In the genomic region with DNA sequence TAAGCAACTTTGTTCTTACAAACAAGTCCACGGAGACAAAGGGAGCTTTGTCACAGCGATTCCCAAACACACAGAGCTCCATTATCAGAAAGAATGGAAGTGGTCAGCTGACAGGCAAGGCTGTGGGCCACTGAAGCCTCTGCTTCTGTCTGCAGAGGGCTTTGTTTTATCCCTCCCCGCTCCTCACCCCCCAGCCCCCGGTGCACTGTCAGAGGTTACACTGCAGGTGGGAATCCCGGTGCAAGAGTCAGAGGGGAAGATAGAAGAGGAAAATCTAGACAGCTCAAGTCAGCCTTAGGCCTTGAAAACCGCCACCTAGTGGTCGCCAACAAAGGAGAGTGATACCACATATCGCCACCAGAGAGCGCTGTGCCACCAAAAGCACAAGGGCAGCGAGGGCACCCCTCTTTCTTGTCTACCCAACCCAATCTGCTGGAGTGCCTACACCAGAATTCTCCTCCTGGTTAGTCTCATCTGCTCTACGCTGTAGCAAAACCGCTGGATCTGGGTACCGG, we compare ENCODE assay signal across 8 mouse cellular contexts. TPM values are rescaled to one million over a fixed set of nuclear protein-coding genes. Genes with fewer than 3 reads are reported as not detected.
DNase-seq lines count a peak whose midpoint lies in the region; ATAC-seq and TF ChIP-seq lines count a peak whose summit lies in the region.

No protein-coding gene starts in this region.

- 11% methylated on average over 13 of the region's 13 CpGs for WGBS in embryonic facial prominence, embryonic 14.5 days
- WGBS in kidney, postnatal 0 days = 17% methylated on average over 13 of the region's 13 CpGs
- 11% methylated on average over 13 of the region's 13 CpGs for WGBS in liver, embryonic 11.5 days

- H3K27ac ChIP-seq in embryonic facial prominence, embryonic 14.5 days (replicated peaks; ENCODE audit: low read depth, low read length) = no peak overlapping the region
- H3K27ac ChIP-seq in kidney, postnatal 0 days = no peak overlapping the region
- no peak overlapping the region for H3K27ac ChIP-seq in liver, embryonic 11.5 days (ENCODE audit: low read depth, low read length)

- peak; percentile 79 for ATAC-seq in embryonic facial prominence, embryonic 14.5 days (ENCODE audit: low read depth)
- no peak; the same call in 1 of the 2 replicates for ATAC-seq in kidney, postnatal 0 days (replicated peaks; ENCODE audit: low FRiP score, low read depth)
- ATAC-seq in liver, embryonic 11.5 days (replicated peaks; ENCODE audit: low FRiP score) = peak; percentile 50

- peak; percentile 99 for TF ChIP-seq CTCF in C2C12 (IDR thresholded peaks at IDR 0.05; ENCODE audit: control insufficient read depth, insufficient read depth, insufficient read length)
- TF ChIP-seq CTCF in kidney, postnatal 0 days (IDR thresholded peaks at IDR 0.05; ENCODE audit: low read depth) = peak; percentile 100

- H3K9me3 ChIP-seq in embryonic facial prominence, embryonic 14.5 days (ENCODE audit: control insufficient read depth, low read length) = no peaks in the 10 kb centered on the region
- no peaks in the 10 kb centered on the region for H3K9me3 ChIP-seq in kidney, postnatal 0 days (replicated peaks; ENCODE audit: low read length)
- H3K9me3 ChIP-seq in liver, embryonic 11.5 days (ENCODE audit: control insufficient read depth, low read length) = no peaks in the 10 kb centered on the region

- peak; percentile 75 for DNase-seq in adrenal gland, postnatal 4 days (ENCODE audit: low spot score in 2 of 2)
- peak; percentile 76 for DNase-seq in embryonic facial prominence, embryonic 14.5 days (ENCODE audit: low spot score)
- peak; percentile 61 to 83 for DNase-seq in heart, adult 9 months (ENCODE audit: low spot score in 2 of 2)
- peak; percentile 91 for DNase-seq in kidney, postnatal 0 days (ENCODE audit: low spot score)
- peak; percentile 83 for DNase-seq in liver, embryonic 11.5 days (ENCODE audit: low spot score)
- peak; percentile 94 for DNase-seq in naive thymus-derived CD4-positive, alpha-beta T cell, adult 2 months (ENCODE audit: low read depth)
- DNase-seq in spleen, postnatal 4 days (ENCODE audit: low spot score in 2 of 2) = peak; percentile 79 to 93

- no peaks in the 10 kb centered on the region for H3K36me3 ChIP-seq in C2C12 (ENCODE audit: control insufficient read depth, insufficient read depth)
- no peaks in the 10 kb centered on the region for H3K36me3 ChIP-seq in embryonic facial prominence, embryonic 14.5 days (ENCODE audit: control insufficient read depth, insufficient read depth, low read length)
- H3K36me3 ChIP-seq in kidney, postnatal 0 days (ENCODE audit: insufficient read depth, low read length) = no peaks in the 10 kb centered on the region
- no peaks in the 10 kb centered on the region for H3K36me3 ChIP-seq in liver, embryonic 11.5 days (ENCODE audit: control insufficient read depth, insufficient read depth, low read length)

- H3K79me3 ChIP-seq in C2C12 (ENCODE audit: low read depth) = no peaks in the 10 kb centered on the region

- no peak overlapping the region for H3K9ac ChIP-seq in embryonic facial prominence, embryonic 14.5 days (ENCODE audit: low read depth, low read length)
- H3K9ac ChIP-seq in kidney, postnatal 0 days (ENCODE audit: low read depth, low read length) = no peak overlapping the region
- H3K9ac ChIP-seq in liver, embryonic 11.5 days (ENCODE audit: low read depth, low read length) = no peak overlapping the region

- H3K4me1 ChIP-seq in embryonic facial prominence, embryonic 14.5 days (ENCODE audit: control insufficient read depth, insufficient read depth, low read length) = 0 out of 2 replicates have a peak, but pooled peaks cover 3% of the 10 kb centered on the region
- H3K4me1 ChIP-seq in kidney, postnatal 0 days (replicated peaks; ENCODE audit: insufficient read depth, low read length) = 0 out of 2 replicates have a peak, but pooled peaks cover 4% of the 10 kb centered on the region
- H3K4me1 ChIP-seq in liver, embryonic 11.5 days (replicated peaks; ENCODE audit: control insufficient read depth, insufficient read depth, low read length) = no peaks in the 10 kb centered on the region

- H3K79me2 ChIP-seq in C2C12 (ENCODE audit: control insufficient read depth, insufficient read depth) = no peaks in the 10 kb centered on the region

- H3K4me2 ChIP-seq in embryonic facial prominence, embryonic 14.5 days (ENCODE audit: low read depth, low read length) = no peak overlapping the region
- H3K4me2 ChIP-seq in kidney, postnatal 0 days (ENCODE audit: low read length) = no peak overlapping the region
- H3K4me2 ChIP-seq in liver, embryonic 11.5 days = no peak overlapping the region

- no peak overlapping the region for H3K4me3 ChIP-seq in C2C12 (ENCODE audit: insufficient read depth, poor library complexity, severe bottlenecking)
- H3K4me3 ChIP-seq in embryonic facial prominence, embryonic 14.5 days (ENCODE audit: low read depth, low read length) = no peak overlapping the region
- H3K4me3 ChIP-seq in kidney, postnatal 0 days (replicated peaks; ENCODE audit: low read depth, low read length) = no peak overlapping the region
- no peak overlapping the region for H3K4me3 ChIP-seq in liver, embryonic 11.5 days (ENCODE audit: low read depth, low read length)

- H3K27me3 ChIP-seq in C2C12 (ENCODE audit: control insufficient read depth, insufficient read depth, insufficient read length) = no peaks in the 10 kb centered on the region
- no peaks in the 10 kb centered on the region for H3K27me3 ChIP-seq in embryonic facial prominence, embryonic 14.5 days (replicated peaks; ENCODE audit: control insufficient read depth, insufficient read depth, low read length)
- H3K27me3 ChIP-seq in kidney, postnatal 0 days (ENCODE audit: insufficient read depth, low read length) = no peaks in the 10 kb centered on the region
- no peaks in the 10 kb centered on the region for H3K27me3 ChIP-seq in liver, embryonic 11.5 days (replicated peaks; ENCODE audit: control insufficient read depth, insufficient read depth, low read length)

- H3ac ChIP-seq in C2C12 (ENCODE audit: control insufficient read depth, insufficient read length, low read depth) = no peak overlapping the region

TF ChIP-seq in C2C12, 6 proteins besides CTCF, POLR2A, EP300 and RAD21:
- TF ChIP-seq USF1 (IDR thresholded peaks at IDR 0.05; ENCODE audit: low read depth) = no peak
- TF ChIP-seq MYOG (IDR thresholded peaks at IDR 0.05; ENCODE audit: control insufficient read depth, extremely low read depth, insufficient read length) = no peak
- no peak for TF ChIP-seq MAX (IDR thresholded peaks at IDR 0.05)
- no peak for TF ChIP-seq CEBPB (IDR thresholded peaks at IDR 0.05; ENCODE audit: low read depth)
- no peak for TF ChIP-seq FOSL1 (IDR thresholded peaks at IDR 0.05; ENCODE audit: insufficient read depth, low read length, poor library complexity, severe bottlenecking)
- TF ChIP-seq MYOD1 (IDR thresholded peaks at IDR 0.05; ENCODE audit: control insufficient read depth, insufficient read length, low read depth) = no peak
TF ChIP-seq in C2C12: peak in this region for 0.

RNA-seq across cellular contexts. Expression of gene Tmem179, which starts 35.4 kb away (rescaled TPM):
- 1.1 TPM for polyA plus RNA-seq in C2C12 (2012; fragmentation: generic; extraction: Trizol)
- 1 to 10 TPM; 5.8 to 6.6 TPM for total RNA-seq in adrenal gland, postnatal 4 days (2021)
- polyA plus RNA-seq in embryonic facial prominence, embryonic 14.5 days (2014; fragmentation: Nextera tagmentation; extraction: Ambion mirVana) = 2.4 and 2.9 TPM in 2 replicates
- 0.25 and 0.27 TPM in 2 replicates for polyA plus RNA-seq in kidney, postnatal 0 days (2015; fragmentation: Nextera tagmentation; extraction: Ambion mirVana)
- polyA plus RNA-seq in liver, embryonic 11.5 days (2014; fragmentation: Nextera tagmentation; extraction: Ambion mirVana) = 0.70 and 0.71 TPM in 2 replicates

RNA-seq across cellular contexts. Expression of gene Inf2, which starts 36.7 kb away (rescaled TPM):
- 118 TPM for polyA plus RNA-seq in C2C12 (2012; fragmentation: generic; extraction: Trizol)
- 10 to 100 TPM; 26.5 to 27.3 TPM for total RNA-seq in adrenal gland, postnatal 4 days (2021)
- 6.4 and 8.1 TPM in 2 replicates for polyA plus RNA-seq in embryonic facial prominence, embryonic 14.5 days (2014; fragmentation: Nextera tagmentation; extraction: Ambion mirVana)
- 2.5 and 3.8 TPM in 2 replicates for polyA plus RNA-seq in kidney, postnatal 0 days (2015; fragmentation: Nextera tagmentation; extraction: Ambion mirVana)
- polyA plus RNA-seq in liver, embryonic 11.5 days (2014; fragmentation: Nextera tagmentation; extraction: Ambion mirVana) = 4.6 and 6.5 TPM in 2 replicates

Comparison
In these comparisons a context has a peak if more than half of its experiments do, and no peak if none do; other contexts are left out.
1. RNA of gene Inf2, which starts 36.7 kb away (polyA plus RNA-seq): 118 TPM in C2C12 (single experiment); 6.4 to 8.1 TPM in embryonic facial prominence, embryonic 14.5 days, 4.6 to 6.5 TPM in liver, embryonic 11.5 days and 2.5 to 3.8 TPM in kidney, postnatal 0 days; every median in the first group is over 10 times any median in the second.
2. Peak in every context shown above with its lines, with median percentiles within 50 percentile points of each other: DNase-seq.